Mouse (Mus musculus) CD4-positive helper T cell, adult 2 months (primary cell): ENCODE measurements around the gene B3gnt2.
A peak's percentile ranks its signal among the peaks of the same experiment; 100 is the strongest.
"Not testable (repeated sequence)": the region's sequence is repeated elsewhere in the genome, so short reads cannot be mapped to it uniquely, and the experiment has no call there.

Experiments used
- DNase-seq: peaks from one replicate; pipeline ENCODE4 v3.0.0-alpha.2; 2012; ENCODE audit warnings: low read depth, missing footprints, low spot score

Gene B3gnt2

GRCm38 (mm10) chr11:22777531-22777930 is 83.2 kb downstream of the B3gnt2 start:
- DNase-seq: peak; percentile 40

- DNase-seq: no peak
These were observed 85.9 kb downstream of the B3gnt2 start for GRCm38 (mm10) chr11:22774821-22775220.

GRCm38 (mm10) chr11:22766238-22766637 is 94.5 kb downstream of the B3gnt2 start:
- no peak for DNase-seq

- no peak for DNase-seq
These were observed 95.3 kb downstream of the B3gnt2 start for GRCm38 (mm10) chr11:22765425-22765824.

GRCm38 (mm10) chr11:22763556-22764295 is 97.0 kb downstream of the B3gnt2 start:
- no peak for DNase-seq

- DNase-seq: no peak
These were observed 97.7 kb downstream of the B3gnt2 start for GRCm38 (mm10) chr11:22763055-22763454.

GRCm38 (mm10) chr11:22762236-22762927 is 98.4 kb downstream of the B3gnt2 start:
- no peak for DNase-seq

GRCm38 (mm10) chr11:22759783-22760182 is 101.0 kb downstream of the B3gnt2 start:
- DNase-seq: no peak

GRCm38 (mm10) chr11:22756168-22756980 is 104.4 kb downstream of the B3gnt2 start:
- peak; percentile 25 for DNase-seq

GRCm38 (mm10) chr11:22755180-22755579 is 105.6 kb downstream of the B3gnt2 start:
- DNase-seq: peak; percentile 12

- DNase-seq: no peak
These were observed 108.2 kb downstream of the B3gnt2 start for GRCm38 (mm10) chr11:22752596-22752995.

GRCm38 (mm10) chr11:22751592-22751991 is 109.2 kb downstream of the B3gnt2 start:
- no peak for DNase-seq

- DNase-seq: no peak
These were observed 113.4 kb downstream of the B3gnt2 start for GRCm38 (mm10) chr11:22747406-22747805.

GRCm38 (mm10) chr11:22745356-22745755 is 115.4 kb downstream of the B3gnt2 start:
- DNase-seq: no peak

- no peak for DNase-seq
These were observed 117.0 kb downstream of the B3gnt2 start for GRCm38 (mm10) chr11:22743561-22744269.

GRCm38 (mm10) chr11:22741998-22742626 is 118.6 kb downstream of the B3gnt2 start:
- DNase-seq: no peak

- no peak for DNase-seq
These were observed 119.3 kb downstream of the B3gnt2 start for GRCm38 (mm10) chr11:22741436-22741835.

- peak; percentile 49 for DNase-seq
These were observed 121.1 kb downstream of the B3gnt2 start for GRCm38 (mm10) chr11:22739497-22740288.

- DNase-seq: no peak
These were observed 124.1 kb downstream of the B3gnt2 start for GRCm38 (mm10) chr11:22736521-22737225.

- not testable (repeated sequence) for DNase-seq
These were observed 125.6 kb downstream of the B3gnt2 start for GRCm38 (mm10) chr11:22735128-22735527.
